Mouse (Mus musculus) kidney, embryonic 14.5 days (tissue): Measurements from ENCODE around the gene Ets1. TPM values are rescaled to one million over a fixed set of nuclear protein-coding genes. Genes with fewer than 3 reads are reported as not detected.
A peak's percentile ranks its signal among the peaks of the same experiment; 100 is the strongest.

Experiments
- ATAC-seq: fragments of 200-750 bp; cut with Nextera tagmentation; 2 replicates; pipeline ENCODE4 v1.8.0; 2017; ENCODE audit warnings: moderate number of reproducible peaks, mild to moderate bottlenecking, moderate TSS enrichment, moderate library complexity; ENCODE audit not compliant: low FRiP score, low TSS enrichment
- H3K27ac ChIP-seq: fragments of 300-500 bp; sonication (generic); 2 replicates; pipeline ENCODE4 v1.5.1; 2014; ENCODE audit warnings: low read depth, mild to moderate bottlenecking, low read length, moderate library complexity, mixed read lengths
- H3K27me3 ChIP-seq: fragments of 300-500 bp; sonication (generic); 2 replicates; pipeline ENCODE4 v1.6.1; 2014; ENCODE audit warnings: mild to moderate bottlenecking, low read length; ENCODE audit not compliant: control insufficient read depth, insufficient read depth
- H3K36me3 ChIP-seq: fragments of 300-500 bp; sonication (generic); 2 replicates; pipeline ENCODE4 v1.6.1; 2014; ENCODE audit warnings: low read length, mixed read lengths; ENCODE audit not compliant: control insufficient read depth, insufficient read depth
- H3K4me1 ChIP-seq: fragments of 300-500 bp; sonication (generic); 2 replicates; pipeline ENCODE4 v1.6.1; 2014; ENCODE audit warnings: low read length, mixed read lengths; ENCODE audit not compliant: control insufficient read depth, insufficient read depth
- H3K4me2 ChIP-seq: fragments of 300-500 bp; sonication (generic); replicated peaks from 2 replicates; pipeline ENCODE4 v1.6.1; 2014; ENCODE audit warnings: low read depth, mild to moderate bottlenecking, low read length
- H3K4me3 ChIP-seq: fragments of 300-500 bp; sonication (generic); 2 replicates; pipeline ENCODE4 v1.5.1; 2014; ENCODE audit warnings: mild to moderate bottlenecking, low read length
- H3K9ac ChIP-seq: fragments of 300-500 bp; sonication (generic); 2 replicates; pipeline ENCODE4 v1.6.1; 2014; ENCODE audit warnings: low read depth, mild to moderate bottlenecking, low read length, moderate library complexity
- H3K9me3 ChIP-seq: fragments of 300-500 bp; sonication (generic); 2 replicates; pipeline ENCODE4 v1.6.1; 2016; ENCODE audit warnings: low read length; ENCODE audit not compliant: control insufficient read depth
- WGBS: fragments of 180-500 bp; shearing (Covaris S2); extraction: QIAGEN DNeasy Blood & Tissue Kit; methylation state at CpG from one replicate; pipeline ENCODE4 v1.1.7; 2014; 5-methylcytosine and 5-hydroxymethylcytosine counted together
- polyA plus RNA-seq: library from polyadenylated mRNA; unstranded; fragments of >200 nt; fragmentation: Nextera tagmentation; extraction: Ambion mirVana; gene quantifications from 2 replicates; pipeline ENCODE4 v1.2.1, GENCODE M21; 2014

Ets1 gene
- polyA plus RNA-seq, 1 experiment from 2014 or later, result 58.0 TPM

DNA sequence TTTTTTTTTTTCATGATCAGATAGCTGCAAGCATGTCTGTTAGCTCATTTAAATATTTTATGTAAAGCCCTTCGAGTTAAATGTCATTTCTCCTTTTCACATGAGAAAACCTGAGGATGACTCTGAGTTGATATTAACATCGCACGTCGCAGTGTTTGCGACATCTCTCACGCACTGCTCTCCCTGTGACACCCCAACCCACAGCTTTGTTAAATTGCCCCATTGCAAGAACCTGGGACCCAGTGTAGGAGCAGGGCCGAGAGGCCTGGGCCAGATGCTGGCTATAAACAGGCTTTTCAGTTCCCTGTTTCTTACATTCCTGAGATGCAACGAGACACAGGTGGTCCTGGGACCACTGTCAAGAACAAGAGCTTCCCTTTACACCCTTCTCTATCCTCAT is 39.7 kb upstream of the Ets1 start:
- H3K27me3 ChIP-seq, result no peaks in the 10 kb centered on the region
- ATAC-seq, result no peak
- H3K4me3 ChIP-seq, result no peak overlapping the region
- H3K9ac ChIP-seq, result no peak overlapping the region
- no peak overlapping the region for H3K27ac ChIP-seq
- no peak overlapping the region for H3K4me2 ChIP-seq
- WGBS, result 77% methylated on average over 8 of the region's 8 CpGs
- H3K9me3 ChIP-seq, result no peaks in the 10 kb centered on the region
- H3K4me1 ChIP-seq, result peaks cover 12% of the 10 kb centered on the region; the same call in 1 of the 2 replicates
- H3K36me3 ChIP-seq, result no peaks in the 10 kb centered on the region

DNA sequence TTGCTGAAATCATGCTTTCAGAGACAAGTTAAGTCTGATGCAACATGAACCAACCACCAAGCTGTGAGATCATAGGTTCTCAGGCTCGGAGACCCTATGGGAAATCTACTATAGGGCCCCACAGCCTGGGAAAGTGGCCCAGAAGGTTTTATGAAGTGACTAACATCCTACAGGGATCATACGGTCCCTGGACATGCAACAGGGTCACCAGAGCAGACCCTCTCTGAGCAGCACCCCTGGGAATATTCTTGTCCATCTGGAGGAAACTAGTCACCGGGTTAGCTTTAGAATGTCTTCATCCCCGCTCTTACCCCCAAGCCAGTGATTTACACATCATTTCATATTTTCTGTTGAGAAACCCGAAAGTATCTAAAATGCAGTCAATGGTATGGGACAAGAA is 34.1 kb upstream of the Ets1 start:
- Histone ChIP-seq H3K27me3 (0 out of 2 replicates have a peak, but pooled peaks cover 3% of the 10 kb centered on the region), H3K9ac (no peak overlapping the region), H3K4me2 (no peak overlapping the region), H3K4me1 (no peaks in the 10 kb centered on the region), H3K27ac (no peak overlapping the region), H3K4me3 (no peak overlapping the region), H3K36me3 (no peaks in the 10 kb centered on the region), H3K9me3 (no peaks in the 10 kb centered on the region)
- WGBS, result 87% methylated on average over 5 of the region's 5 CpGs
- ATAC-seq, result no peak

DNA sequence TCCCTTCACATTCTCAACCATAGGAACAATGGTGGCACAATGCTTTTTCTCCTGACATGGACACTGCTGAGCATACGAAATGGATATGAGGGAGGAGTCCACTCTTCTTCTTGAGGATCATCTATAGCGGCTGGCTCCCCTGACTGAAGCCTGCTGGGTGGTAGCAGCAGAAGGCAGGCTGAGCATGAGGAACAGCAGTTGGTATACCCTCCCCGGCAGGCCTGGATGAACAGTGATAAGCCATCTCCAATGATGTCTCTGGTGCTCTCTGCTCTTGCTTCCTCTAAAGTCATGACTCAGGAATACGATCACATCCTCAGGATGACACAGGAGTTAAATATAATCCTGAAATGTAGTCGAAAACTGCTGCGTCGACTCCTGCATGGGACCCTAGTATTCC is 32.9 kb upstream of the Ets1 start:
- H3K4me1 ChIP-seq, result peaks cover 5% of the 10 kb centered on the region; the same call in 1 of the 2 replicates
- H3K4me2 ChIP-seq, result no peak overlapping the region
- no peak overlapping the region for H3K9ac ChIP-seq
- no peak overlapping the region for H3K4me3 ChIP-seq
- H3K36me3 ChIP-seq, result no peaks in the 10 kb centered on the region
- WGBS, result 79% methylated on average over 7 of the region's 7 CpGs
- H3K9me3 ChIP-seq, result no peaks in the 10 kb centered on the region
- H3K27me3 ChIP-seq, result 0 out of 2 replicates have a peak, but pooled peaks cover 3% of the 10 kb centered on the region
- no peak overlapping the region for H3K27ac ChIP-seq
- no peak for ATAC-seq

DNA sequence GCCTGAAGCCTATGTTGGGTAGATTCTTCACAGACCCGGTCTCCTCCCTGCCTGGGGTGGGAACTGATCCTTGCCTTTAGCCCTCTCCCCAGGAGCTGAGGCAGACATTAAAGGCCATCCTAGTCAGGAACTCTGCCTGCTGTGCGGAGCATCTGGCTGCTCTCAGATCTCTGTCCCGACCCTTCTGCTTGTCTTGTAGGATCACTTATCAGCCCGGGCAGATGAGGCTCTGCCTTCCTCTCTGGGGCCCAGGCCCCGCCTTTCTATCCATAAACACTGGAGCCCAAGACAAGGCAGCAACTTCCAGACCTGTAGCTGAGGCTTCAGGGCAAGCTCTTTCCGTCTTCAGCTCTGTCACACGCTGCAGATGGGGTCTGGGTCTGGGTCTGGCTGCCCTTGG is 28.8 kb upstream of the Ets1 start:
- no peak overlapping the region for H3K4me2 ChIP-seq
- no peak overlapping the region for H3K4me3 ChIP-seq
- peak overlapping the region; percentile 12; the same call in 1 of the 2 replicates for H3K9ac ChIP-seq
- no peaks in the 10 kb centered on the region for H3K9me3 ChIP-seq
- 0 out of 2 replicates have a peak, but pooled peaks cover 3% of the 10 kb centered on the region for H3K27me3 ChIP-seq
- H3K27ac ChIP-seq, result no peak overlapping the region
- peaks cover 15% of the 10 kb centered on the region; the same call in 1 of the 2 replicates for H3K4me1 ChIP-seq
- 30% methylated on average over 7 of the region's 7 CpGs for WGBS
- H3K36me3 ChIP-seq, result no peaks in the 10 kb centered on the region
- ATAC-seq, result peak; percentile 54

DNA sequence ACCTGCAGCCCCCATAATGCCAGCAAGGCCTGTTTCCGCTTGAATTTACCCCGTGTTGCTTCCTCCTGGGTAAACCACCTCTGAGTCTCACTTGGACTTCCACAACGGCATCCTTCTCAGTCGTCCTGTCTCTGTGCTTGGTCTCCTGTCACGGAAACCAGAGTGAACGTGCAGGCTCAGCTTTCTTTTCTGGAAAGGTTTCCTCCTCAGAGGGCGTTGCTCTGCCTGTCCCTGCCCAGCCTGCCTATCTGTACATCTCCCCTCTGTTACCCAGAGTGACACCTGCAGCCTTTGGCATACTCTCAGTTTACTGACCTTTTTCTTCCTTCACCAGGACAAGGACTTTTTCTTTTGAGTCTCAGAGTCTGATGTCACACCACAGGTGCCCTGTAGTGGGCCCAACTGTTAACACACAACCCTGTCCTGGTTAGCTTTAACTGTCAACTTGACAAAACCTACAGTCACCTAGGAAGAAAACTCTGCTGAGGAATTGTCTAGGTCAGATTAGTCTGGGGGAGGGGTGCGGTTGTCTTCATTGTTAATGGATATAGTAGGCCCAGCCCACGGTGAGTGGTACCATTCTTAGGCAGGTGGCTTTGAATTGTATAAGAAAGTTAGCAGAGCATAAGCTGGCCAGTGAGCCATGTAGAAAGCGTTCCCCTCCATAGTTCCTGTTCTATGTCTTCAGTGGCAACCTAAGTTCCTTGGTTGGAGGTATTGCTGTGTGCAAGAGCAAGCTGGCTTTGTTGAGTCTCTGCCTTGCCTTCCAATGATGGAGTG is 27.0 kb upstream of the Ets1 start:
- ATAC-seq, result no peak
- Histone ChIP-seq H3K4me3 (no peak overlapping the region), H3K9me3 (no peaks in the 10 kb centered on the region), H3K9ac (no peak overlapping the region), H3K27me3 (0 out of 2 replicates have a peak, but pooled peaks cover 3% of the 10 kb centered on the region), H3K4me2 (no peak overlapping the region), H3K27ac (no peak overlapping the region), H3K4me1 (peaks cover 20% of the 10 kb centered on the region; the same call in 1 of the 2 replicates), H3K36me3 (no peaks in the 10 kb centered on the region)
- WGBS, result 86% methylated on average over 10 of the region's 10 CpGs

DNA sequence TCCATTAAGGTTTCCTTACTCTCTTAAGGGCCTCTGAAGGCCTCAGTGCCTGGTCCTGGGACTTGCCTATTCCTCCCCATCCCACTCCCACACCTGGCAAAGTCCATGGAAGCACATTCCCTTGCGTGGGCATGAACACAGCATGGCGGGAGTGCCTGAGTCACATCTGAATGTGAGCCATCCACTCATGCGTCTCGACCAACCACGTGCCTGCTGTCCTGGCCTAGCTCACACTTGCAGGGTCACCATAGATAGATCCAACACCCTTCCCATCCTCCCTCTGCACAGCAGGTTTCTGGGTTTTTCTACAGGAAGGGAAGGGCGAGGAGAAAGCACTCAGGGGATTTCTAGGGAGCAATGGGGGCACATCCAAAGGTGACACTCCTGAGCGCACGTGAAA is 25.8 kb upstream of the Ets1 start:
- H3K27me3 ChIP-seq, result 0 out of 2 replicates have a peak, but pooled peaks cover 3% of the 10 kb centered on the region
- peak overlapping the region; percentile 24; the same call in 1 of the 2 replicates for H3K27ac ChIP-seq
- no peak overlapping the region for H3K9ac ChIP-seq
- H3K4me3 ChIP-seq, result no peak overlapping the region
- no peaks in the 10 kb centered on the region for H3K9me3 ChIP-seq
- no peak overlapping the region for H3K4me2 ChIP-seq
- H3K4me1 ChIP-seq, result peaks cover 20% of the 10 kb centered on the region; the same call in 1 of the 2 replicates
- 70% methylated on average over 8 of the region's 8 CpGs for WGBS
- peak; percentile 33; the same call in 1 of the 2 replicates for ATAC-seq
- H3K36me3 ChIP-seq, result no peaks in the 10 kb centered on the region

DNA sequence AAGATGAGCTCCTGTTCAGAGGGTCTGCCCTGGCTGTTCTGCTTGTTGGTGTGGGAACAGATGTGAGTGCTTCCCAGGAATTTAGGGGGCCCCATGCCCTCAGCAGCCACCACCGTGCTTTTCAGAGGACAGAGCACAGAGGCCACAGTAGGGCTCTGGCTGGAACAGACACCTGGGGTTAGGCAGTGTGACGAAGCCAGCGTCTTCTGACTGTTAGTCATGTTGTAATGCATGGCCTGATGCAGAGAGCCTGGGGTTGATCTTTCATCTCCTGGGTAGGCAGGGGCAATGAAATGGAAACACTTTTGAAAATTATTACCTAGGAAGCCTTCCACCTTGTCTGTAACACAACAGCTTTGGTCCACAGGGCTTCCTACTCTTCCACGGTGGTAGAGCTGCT is 25.4 kb upstream of the Ets1 start:
- H3K36me3 ChIP-seq, result no peaks in the 10 kb centered on the region
- peak; percentile 75; the same call in 1 of the 2 replicates for ATAC-seq
- H3K9me3 ChIP-seq, result no peaks in the 10 kb centered on the region
- H3K4me2 ChIP-seq, result no peak overlapping the region
- no peak overlapping the region for H3K9ac ChIP-seq
- H3K4me1 ChIP-seq, result peaks cover 20% of the 10 kb centered on the region; the same call in 1 of the 2 replicates
- 0 out of 2 replicates have a peak, but pooled peaks cover 3% of the 10 kb centered on the region for H3K27me3 ChIP-seq
- no peak overlapping the region for H3K4me3 ChIP-seq
- 45% methylated on average over 4 of the region's 4 CpGs for WGBS
- H3K27ac ChIP-seq, result no peak overlapping the region; the same call in 1 of the 2 replicates

DNA sequence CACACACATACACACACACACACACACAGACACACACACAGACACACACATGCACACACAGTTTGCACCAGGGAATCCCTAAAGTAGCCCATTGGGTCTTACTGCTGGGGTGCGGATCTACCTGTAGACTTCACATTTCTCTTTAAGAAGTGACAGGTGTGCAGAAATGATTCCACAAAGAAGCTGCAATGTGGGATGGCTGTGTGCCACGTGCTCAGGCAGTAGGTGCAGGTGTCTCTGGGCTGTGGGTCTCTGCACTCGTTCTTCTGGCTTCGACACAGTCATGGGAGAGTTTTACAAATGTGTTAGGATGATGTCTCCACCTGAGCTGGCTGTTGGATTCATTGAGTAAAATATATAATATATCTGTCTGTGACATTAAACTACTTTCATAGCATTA is 24.7 kb upstream of the Ets1 start:
- no peak for ATAC-seq
- Histone ChIP-seq H3K27ac (no peak overlapping the region), H3K4me3 (no peak overlapping the region), H3K4me1 (peaks cover 20% of the 10 kb centered on the region; the same call in 1 of the 2 replicates), H3K9me3 (no peaks in the 10 kb centered on the region), H3K27me3 (no peaks in the 10 kb centered on the region), H3K9ac (no peak overlapping the region), H3K4me2 (no peak overlapping the region), H3K36me3 (no peaks in the 10 kb centered on the region)
- WGBS, result 88% methylated on average over 4 of the region's 4 CpGs

DNA sequence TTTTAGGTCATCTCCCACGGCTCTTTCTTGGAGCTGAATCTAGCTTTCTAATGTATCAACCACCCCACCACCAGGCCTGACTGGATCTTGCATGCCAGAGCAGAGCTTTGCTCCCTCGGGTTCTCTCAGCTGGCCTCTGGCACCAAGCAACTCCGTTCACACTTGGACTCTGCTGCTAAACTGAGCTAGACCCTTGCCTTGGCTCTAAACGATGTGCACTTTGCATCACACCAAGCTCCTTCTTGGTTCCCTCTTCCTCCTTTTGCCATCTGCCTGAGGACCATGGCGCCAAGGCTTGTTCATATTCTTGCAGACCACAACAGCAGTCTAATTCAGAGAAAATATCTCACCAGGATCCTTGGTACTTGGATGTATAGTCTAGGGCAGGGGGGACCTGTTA is 23.6 kb upstream of the Ets1 start:
- no peaks in the 10 kb centered on the region for H3K36me3 ChIP-seq
- no peaks in the 10 kb centered on the region for H3K27me3 ChIP-seq
- peaks cover 19% of the 10 kb centered on the region; the same call in 1 of the 2 replicates for H3K4me1 ChIP-seq
- no peaks in the 10 kb centered on the region for H3K9me3 ChIP-seq
- H3K4me3 ChIP-seq, result no peak overlapping the region
- no peak overlapping the region for H3K4me2 ChIP-seq
- ATAC-seq, result no peak
- 87% methylated on average over 5 of the region's 5 CpGs for WGBS
- no peak overlapping the region for H3K9ac ChIP-seq
- no peak overlapping the region for H3K27ac ChIP-seq
